Mouse (Mus musculus) kidney, postnatal 10 days (tissue): ENCODE measurements around the gene Cptp.
A peak's percentile ranks its signal among the peaks of the same experiment; 100 is the strongest.

ENCODE experiments used
- DNase-seq: peaks from one replicate; pipeline ENCODE4 v3.0.0; 2021; ENCODE audit warnings: mixed read lengths

Cptp gene

DNA sequence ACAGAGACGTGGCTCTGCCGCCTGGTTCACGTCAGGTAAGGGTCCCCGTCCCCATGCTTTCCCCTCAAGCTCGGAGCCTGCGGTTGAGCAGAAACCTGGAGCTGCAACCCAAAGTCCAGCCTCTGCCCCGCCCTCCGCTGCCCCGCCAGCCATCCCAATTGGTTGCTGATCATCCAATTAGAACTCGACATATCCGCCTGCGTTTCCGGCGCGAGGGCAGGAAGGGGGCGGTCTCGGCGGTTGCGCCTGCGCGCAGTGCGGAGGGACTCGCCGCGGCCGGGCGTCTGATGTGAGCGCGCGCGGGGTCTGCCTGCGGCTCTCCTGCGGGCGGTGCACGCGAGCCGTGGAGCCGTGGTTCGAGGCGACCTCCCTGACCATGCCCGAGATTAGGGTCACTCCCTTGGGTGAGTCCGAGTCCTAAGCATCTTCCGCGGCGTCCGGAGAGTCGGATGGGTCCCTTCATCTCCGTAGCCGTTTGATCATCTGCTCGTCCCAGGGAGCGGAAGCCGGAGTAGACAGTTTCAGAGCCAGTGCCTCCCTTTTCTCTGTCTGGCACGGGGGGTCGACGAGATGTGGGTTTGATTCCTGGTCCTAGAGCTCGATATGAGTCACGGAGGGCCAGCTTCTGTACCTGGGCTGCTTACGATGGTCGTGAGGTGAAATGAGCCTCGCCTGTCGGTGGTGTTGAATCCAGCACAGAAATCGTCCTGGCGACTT is at the start of gene Cptp, which contains the start of gene Ints11:
TSS of gene Cptp (minus strand) at position 124 of the 717 bp plus-strand sequence.
TSS of gene Ints11 (plus strand) at position 230 of the 717 bp plus-strand sequence.
- DNase-seq, result peak; percentile 98

DNA sequence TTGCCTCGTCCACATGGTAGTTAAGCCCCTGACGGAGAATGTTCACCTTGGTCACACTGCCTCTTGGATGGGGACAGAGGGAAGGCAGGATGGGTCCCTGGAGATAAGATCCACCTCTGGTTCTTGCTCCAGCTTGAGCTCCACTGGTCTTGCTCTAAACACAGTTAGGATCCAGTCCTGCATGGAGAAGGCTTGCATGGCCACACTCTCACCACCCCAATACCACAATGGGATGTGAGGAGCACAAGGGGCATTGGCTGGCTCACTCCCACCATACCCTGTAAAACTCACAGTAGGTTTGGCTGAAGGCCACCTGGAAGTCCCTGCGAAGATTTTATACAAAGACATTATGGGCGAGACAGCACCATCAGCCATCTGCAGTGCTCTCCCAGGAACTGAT is 39.5 kb upstream of the Cptp start:
- no peak for DNase-seq

- DNase-seq, result peak; percentile 5
These were observed 39.0 kb upstream of the Cptp start for GRCm38 (mm10) chr4:155908281-155908680.

GRCm38 (mm10) chr4:155907003-155907402 is 37.8 kb upstream of the Cptp start:
- no peak for DNase-seq

- peak; percentile 6 for DNase-seq
These were observed 36.9 kb upstream of the Cptp start for GRCm38 (mm10) chr4:155906125-155906524.

- DNase-seq, result peak; percentile 4
These were observed 36.4 kb upstream of the Cptp start for GRCm38 (mm10) chr4:155905634-155906033.

DNA sequence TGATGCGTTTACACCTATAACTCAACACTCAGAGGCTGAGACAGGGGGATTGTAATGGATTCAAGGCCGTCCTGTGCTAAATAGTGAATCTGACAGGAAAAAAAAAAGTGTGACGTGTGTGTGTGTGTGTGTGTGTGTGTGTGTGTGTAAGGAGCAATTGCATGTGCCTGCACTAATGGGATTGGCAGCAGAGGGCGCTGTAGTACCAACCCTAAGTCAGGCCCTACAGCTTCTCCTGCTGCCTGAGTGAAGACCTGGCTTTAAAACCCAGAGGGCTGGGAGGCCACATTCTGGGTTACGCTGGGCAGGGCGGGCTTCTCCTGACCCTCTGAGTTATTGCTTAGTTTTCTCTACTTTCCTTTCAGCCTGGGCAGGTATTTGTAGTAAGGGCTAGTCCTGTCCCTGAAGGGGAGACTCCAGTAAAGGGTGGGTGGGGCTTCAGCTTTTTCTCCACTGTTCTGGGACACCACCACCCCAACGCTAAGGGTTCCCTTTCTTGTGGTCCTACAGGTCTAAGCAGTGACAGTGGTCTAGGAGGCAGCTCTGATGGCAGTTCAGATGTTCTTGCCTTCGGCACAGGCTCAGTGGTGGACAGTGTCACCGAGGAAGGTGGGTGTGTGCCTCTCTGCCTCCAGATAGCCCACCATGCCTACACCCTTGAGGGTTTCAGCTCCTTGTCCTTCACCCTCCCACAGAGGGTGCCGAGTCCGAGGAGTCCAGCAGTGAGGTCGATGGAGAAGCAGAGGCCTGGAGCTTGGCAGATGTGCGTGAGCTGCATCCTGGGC is 35.3 kb upstream of the Cptp start:
- DNase-seq, result peak; percentile 51

DNA sequence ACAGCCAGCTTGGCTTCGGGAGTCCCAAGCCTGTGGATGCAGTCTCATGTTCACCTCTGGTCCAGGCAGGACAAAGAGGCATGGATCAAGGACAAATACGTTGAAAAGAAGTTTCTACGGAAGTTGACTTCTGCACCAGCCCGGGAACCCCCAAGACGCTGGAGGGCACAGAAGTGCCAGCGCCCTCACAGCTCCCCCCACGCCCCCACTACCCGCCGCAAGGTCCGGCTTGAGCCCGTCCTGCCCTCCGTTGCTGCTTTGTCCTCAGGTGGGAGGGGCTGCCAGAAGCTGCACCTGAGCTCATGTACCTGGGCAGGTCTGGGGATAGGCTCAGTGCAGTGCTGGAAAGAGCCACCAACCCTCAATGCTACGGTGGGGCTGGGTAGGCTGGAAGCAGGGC is 34.0 kb upstream of the Cptp start:
- DNase-seq, result peak; percentile 10

DNA sequence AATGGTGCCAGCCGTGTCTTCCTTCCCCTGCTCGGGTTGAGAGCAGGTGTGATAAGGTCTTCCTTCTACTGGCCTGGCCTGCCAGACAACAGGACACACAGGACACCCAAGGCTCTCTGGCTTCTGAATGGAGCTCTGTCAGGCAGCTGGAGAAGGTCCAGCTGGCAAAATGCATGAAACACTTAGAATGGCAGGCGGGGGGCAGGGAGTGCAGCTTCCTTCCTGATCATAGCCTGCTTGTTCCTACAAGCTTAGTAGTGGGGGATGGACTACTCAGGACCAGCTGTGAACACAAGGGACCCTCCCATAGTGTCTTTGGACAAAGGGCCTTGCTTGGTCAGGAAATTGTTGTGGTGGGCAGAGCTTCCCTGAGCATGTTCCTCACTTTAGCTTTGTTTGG is 32.0 kb upstream of the Cptp start:
- peak; percentile 79 for DNase-seq

DNA sequence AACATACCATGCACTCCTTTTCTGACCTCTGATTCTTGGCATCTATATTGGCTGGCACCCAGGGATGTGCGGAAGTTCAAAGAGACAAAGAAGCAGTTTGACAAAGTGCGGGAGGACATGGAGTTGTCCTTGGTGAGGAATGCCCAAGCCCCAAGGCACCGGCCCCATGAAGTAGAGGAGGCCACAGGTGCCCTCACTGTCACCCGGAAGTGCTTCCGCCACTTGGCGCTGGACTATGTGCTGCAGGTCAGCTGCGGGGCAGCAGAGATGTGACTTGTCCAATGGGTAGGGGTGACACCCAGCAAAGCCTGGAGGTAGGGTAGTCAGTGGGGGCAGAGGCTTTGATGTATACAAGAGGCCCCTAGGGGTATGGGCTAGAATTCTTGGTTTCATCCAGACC is 30.1 kb upstream of the Cptp start:
- DNase-seq, result peak; percentile 5

DNA sequence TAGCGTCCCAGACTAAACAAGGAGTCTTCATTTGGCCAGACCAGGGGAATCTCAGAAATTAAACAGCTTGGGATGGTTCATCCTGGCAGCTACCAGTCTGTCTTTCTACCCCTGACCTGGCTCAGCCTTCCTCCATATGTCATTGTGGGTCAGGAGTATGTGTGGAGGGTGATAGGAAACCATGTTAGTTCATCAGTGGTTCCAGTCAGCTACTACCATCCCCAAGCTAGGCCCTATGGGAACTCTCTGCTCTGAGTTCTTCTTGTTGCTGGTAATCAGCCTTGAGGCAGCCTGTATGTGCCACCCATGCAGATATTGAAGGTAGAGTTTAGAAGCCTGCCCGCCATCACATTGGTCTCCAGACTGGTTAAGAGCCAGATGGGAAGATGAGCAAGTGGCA is 29.1 kb upstream of the Cptp start:
- peak; percentile 2 for DNase-seq

DNA sequence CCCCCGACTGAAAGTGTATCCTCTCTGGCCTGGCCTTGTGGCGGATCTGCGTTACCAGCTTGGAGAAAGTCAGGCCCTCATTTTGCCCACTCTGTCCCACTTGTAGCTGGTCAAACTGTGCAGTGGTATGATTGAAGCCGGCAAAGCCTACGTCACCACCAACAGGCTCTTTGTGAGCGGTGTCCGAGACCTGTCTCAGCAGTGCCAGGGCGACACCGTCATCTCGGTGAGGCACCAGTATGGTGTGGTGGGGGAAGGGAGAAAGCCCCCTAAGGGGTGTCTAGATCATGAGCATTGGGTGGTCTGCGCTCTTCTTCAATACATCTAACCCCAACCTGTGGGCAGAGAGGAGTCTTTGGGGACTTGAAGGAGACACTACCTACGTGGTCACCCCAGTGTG is 27.2 kb upstream of the Cptp start:
- DNase-seq, result peak; percentile 2

GRCm38 (mm10) chr4:155895826-155896225 is 26.6 kb upstream of the Cptp start:
- peak; percentile 6 for DNase-seq

DNA sequence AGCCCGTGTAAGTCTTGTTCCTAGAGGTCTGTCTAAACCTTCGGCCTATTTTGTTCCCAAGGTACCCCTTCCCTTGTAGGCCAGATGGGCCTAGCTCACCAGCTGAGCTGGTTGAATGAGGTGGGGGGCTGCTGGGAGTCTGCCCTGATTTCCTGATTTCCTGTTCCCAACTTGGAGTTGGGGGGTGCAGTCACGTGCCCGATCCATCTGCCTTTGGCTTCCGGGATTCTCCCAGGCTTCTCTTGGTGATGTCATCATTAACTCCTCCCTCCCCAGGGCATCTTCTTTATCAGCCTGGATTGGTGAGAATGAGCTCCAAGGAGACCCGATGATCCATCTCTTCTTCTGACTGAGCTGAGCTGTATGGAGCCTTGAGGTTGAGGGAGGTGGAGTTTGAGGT is 26.0 kb upstream of the Cptp start:
- peak; percentile 81 for DNase-seq

DNA sequence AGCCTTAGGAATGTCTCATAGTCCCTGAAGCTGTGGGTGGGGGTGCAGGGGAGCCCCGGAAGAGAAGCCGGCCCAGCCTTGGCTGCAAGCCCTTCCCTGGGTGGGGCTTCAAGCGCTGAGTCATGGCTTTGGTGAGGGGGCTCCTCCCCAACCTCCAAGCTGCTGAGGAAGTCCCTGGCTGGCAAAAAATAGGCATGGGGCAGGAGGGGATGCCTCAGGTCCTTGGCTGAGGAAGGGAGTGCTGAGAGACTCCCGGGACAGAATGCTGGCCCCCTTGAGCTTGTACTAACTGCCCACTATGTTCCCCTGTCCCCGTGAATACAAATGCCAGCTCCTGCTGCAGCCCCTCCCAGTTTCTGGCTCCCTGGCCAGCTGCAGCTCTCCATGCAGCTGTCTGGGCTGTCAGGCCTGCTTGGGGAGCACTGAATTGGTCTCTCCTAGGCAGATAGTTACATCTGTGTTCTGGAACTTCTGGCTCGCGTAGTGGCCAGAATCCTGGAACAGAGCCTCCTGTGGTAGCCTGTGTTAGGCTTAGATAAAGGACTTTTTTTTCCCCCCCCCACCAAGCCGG is 25.2 kb upstream of the Cptp start:
- peak; percentile 70 for DNase-seq

GRCm38 (mm10) chr4:155893212-155893690 is 24.0 kb upstream of the Cptp start:
- DNase-seq, result peak; percentile 3

DNA sequence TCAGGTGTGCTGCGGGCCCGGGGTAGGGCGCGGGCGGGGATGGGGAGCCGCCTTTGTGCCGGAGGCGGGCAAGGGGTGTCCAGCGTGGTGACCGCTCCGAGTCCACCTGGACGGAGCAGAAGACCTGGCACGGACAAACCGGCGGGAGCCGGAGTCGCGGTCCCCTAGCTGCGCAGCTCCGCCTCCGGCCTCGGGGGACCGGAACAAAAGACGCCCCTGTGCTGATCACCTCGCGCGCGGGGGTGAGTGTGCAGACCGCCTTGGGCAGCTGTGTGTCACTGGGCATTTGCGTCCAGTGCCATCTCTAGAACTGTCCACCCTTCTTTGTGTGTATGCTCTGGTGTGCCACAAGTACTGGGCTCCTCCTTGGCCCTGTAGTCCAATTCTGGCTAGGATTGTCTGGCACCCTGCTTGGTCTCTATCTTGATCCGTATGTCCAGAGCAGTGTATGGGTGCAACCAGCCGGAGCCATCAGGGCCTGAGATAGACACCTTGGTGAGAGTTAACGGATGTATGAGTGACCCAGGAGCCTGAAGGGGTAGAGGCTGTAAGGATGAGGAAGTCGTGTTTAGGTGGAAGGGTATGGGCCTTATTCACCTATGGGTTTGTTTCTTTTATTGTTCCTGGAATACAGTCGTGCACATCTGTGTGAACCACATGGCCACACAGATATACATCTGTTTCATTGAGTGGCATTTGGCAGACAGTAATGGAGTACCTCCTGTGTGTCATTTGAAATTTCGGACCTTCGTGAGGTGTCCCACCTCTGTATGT is 23.4 kb upstream of the Cptp start:
- peak; percentile 68 for DNase-seq

DNA sequence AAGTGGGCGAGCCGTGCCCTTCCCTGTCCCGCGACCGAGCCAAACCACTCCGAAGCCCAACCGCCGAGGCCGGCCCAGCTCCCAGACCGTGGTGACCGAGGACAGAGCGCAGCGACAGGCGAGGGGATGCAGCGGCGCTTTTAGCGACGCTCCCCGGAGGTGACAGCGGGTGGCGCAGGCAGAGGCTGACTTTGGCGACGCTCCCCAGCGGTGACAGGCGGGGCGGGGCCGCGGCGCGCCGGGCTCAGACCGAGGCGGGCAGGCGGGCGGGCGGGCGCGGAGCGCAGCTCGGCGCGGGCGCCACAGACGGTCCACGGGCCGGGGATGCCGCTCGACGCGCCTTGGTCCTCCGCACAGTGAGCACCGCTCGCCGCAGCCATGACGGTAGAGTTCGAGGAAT is 22.8 kb upstream of the Cptp start:
- DNase-seq, result peak; percentile 92

DNA sequence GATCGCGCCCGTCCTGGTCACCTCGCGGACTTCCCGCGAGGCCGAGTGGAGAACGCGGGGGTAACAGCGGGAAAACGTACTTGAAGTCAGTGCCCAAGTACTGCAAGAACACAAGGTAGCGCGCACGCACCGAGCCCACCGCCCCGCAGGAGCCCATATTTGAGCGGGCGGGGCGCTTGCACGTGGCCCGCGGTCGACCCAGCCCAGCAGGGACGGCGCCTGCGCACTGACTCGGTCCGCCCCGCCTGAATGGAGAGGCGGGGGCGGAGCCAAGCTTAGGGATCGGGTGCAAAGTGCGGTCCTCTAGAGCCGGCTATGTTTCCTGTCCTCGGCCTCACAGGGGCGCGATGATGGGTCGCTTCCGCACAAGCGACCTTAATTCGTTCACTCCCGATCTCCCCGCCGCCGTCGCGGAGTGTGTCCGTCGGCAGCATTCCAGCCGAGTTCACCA is 22.3 kb upstream of the Cptp start, which contains the start of the genes Pusl1 and Acap3:
TSS of gene Pusl1 (minus strand) at position 231 of the 451 bp plus-strand sequence.
TSS of gene Acap3 (plus strand) at position 272 of the 451 bp plus-strand sequence.
- DNase-seq, result peak; percentile 99

DNA sequence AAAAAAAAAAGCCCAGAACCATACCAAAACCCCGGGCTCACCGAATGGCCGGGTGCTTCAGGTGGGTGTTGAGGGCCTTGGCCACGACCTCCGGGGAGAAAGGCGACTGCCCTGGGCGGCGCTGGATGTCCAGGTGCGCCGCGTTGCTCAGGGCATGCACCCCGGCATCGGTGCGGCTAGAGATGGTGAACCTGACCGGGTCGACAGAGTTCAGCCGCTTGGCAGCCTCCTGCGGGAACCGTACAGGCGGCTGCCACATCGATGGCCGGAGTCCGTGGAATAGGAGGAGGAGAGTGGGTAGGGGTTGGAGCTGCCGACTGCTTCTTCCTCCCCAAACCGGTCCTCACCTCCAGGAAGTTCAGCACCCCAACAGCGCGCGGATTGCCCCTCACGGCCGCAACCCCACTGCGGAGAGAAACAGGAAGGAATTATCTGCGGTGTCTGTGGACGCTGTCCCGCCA is 21.8 kb upstream of the Cptp start:
- DNase-seq, result peak; percentile 46

GRCm38 (mm10) chr4:155889316-155889715 is 20.1 kb upstream of the Cptp start:
- DNase-seq, result no peak

- no peak for DNase-seq
These were observed 18.9 kb upstream of the Cptp start for GRCm38 (mm10) chr4:155888181-155888580.
